20 mouse cellular contexts compared by ENCODE assay signal in genomic region chr4:75962916-75963315, GRCm38 (mm10).
DNase-seq lines count a peak whose midpoint lies in the region; ATAC-seq and TF ChIP-seq lines count a peak whose summit lies in the region.
"Had no signal": no experiment of that assay in that cellular context is flagged by ENCODE, and none has a peak within 500 bp of the region (broad histone marks: within the 10 kb centered on the region; RNA-seq: fewer than 3 reads in every experiment).

No protein-coding gene starts in this region.

- no peak overlapping the region for H3K4me3 ChIP-seq in lung, embryonic 14.5 days (ENCODE audit: low read depth, low read length)
- no peak overlapping the region for H3K4me3 ChIP-seq in lung, embryonic 16.5 days (ENCODE audit: low read length)
- H3K4me3 ChIP-seq in lung, adult 2 months (replicated peaks; ENCODE audit: extremely low read depth, low read depth, low read length): no peak overlapping the region
- no peak overlapping the region for H3K4me3 ChIP-seq in forebrain, embryonic 10.5 days
- H3K4me3 ChIP-seq: embryonic facial prominence, embryonic 10.5 days; embryonic facial prominence, embryonic 12.5 days; forebrain, embryonic 12.5 days had no signal

- H3K4me1 ChIP-seq in lung, embryonic 14.5 days (ENCODE audit: insufficient read depth): peaks cover 9% of the 10 kb centered on the region; the same call in 1 of the 2 replicates
- H3K4me1 ChIP-seq in lung, embryonic 16.5 days (replicated peaks; ENCODE audit: control insufficient read depth, insufficient read depth, low read length): peaks cover 2% of the 10 kb centered on the region
- H3K4me1 ChIP-seq in lung, adult 2 months (ENCODE audit: control insufficient read depth, insufficient read depth, low read length): peaks cover 2% of the 10 kb centered on the region; the same call in 1 of the 2 replicates
- H3K4me1 ChIP-seq in forebrain, embryonic 10.5 days: no peaks in the 10 kb centered on the region
- H3K4me1 ChIP-seq: embryonic facial prominence, embryonic 10.5 days; embryonic facial prominence, embryonic 12.5 days; forebrain, embryonic 12.5 days had no signal

- ATAC-seq in lung, embryonic 14.5 days (ENCODE audit: insufficient read depth): no peak; the same call in 1 of the 2 replicates
- ATAC-seq in lung, embryonic 16.5 days (ENCODE audit: low read depth): peak; percentile 57
- ATAC-seq: activated CD4-positive, CD25-positive, alpha-beta regulatory T cell, adult 4 months; forebrain, embryonic 14.5 days; forebrain, embryonic 16.5 days; Patski had no signal

- H3K27ac ChIP-seq in lung, embryonic 14.5 days (ENCODE audit: low read depth): no peak overlapping the region
- H3K27ac ChIP-seq in lung, embryonic 16.5 days (ENCODE audit: low read length): no peak overlapping the region
- no peak overlapping the region for H3K27ac ChIP-seq in forebrain, embryonic 10.5 days
- H3K27ac ChIP-seq: embryonic facial prominence, embryonic 10.5 days; embryonic facial prominence, embryonic 12.5 days; forebrain, embryonic 12.5 days had no signal

- DNase-seq in lung, embryonic 14.5 days: peak; percentile 58
- no peak for DNase-seq in lung, postnatal 4 days
- DNase-seq in lung, adult 2 months: no peak
- DNase-seq in forebrain, embryonic 10.5 days (ENCODE audit: extremely low spot score, low spot score): no peak
- DNase-seq: adrenal gland, adult 8-10 months; adrenal gland, postnatal 14 days; adrenal gland, postnatal 36 days; cerebellum, adult 11-12 months; cerebellum, adult 2 months; cerebellum, adult 9-10 months; cerebellum, postnatal 10 days; cerebellum, postnatal 25 days had no signal

- 55% methylated on average over 2 of the region's 2 CpGs for WGBS in lung, embryonic 14.5 days
- 49% methylated on average over 2 of the region's 2 CpGs for WGBS in lung, embryonic 16.5 days
- WGBS in lung, adult 2 months: 66% methylated on average over 2 of the region's 2 CpGs
- 90% methylated on average over 2 of the region's 2 CpGs for WGBS in forebrain, embryonic 10.5 days

- H3K9ac ChIP-seq in lung, embryonic 14.5 days: no peak overlapping the region
- H3K9ac ChIP-seq in lung, embryonic 16.5 days (ENCODE audit: low read length): no peak overlapping the region
- H3K9ac ChIP-seq: embryonic facial prominence, embryonic 12.5 days; forebrain, embryonic 12.5 days had no signal

- TF ChIP-seq POLR2A in lung, adult 2 months (IDR thresholded peaks at IDR 0.05; ENCODE audit: borderline replicate concordance, extremely low read depth, low read depth, low read length): no peak

- no peak overlapping the region for H3K4me2 ChIP-seq in lung, embryonic 14.5 days
- no peak overlapping the region for H3K4me2 ChIP-seq in lung, embryonic 16.5 days (ENCODE audit: low read depth, low read length)
- H3K4me2 ChIP-seq: embryonic facial prominence, embryonic 12.5 days; forebrain, embryonic 12.5 days had no signal

- TF ChIP-seq CTCF in lung, embryonic 14.5 days (IDR thresholded peaks at IDR 0.05; ENCODE audit: low read depth): no peak
- no peak for TF ChIP-seq CTCF in lung, adult 2 months (IDR thresholded peaks at IDR 0.05; ENCODE audit: insufficient read depth, low read length)

- no peaks in the 10 kb centered on the region for H3K9me3 ChIP-seq in lung, embryonic 14.5 days (ENCODE audit: low read depth, low read length)
- no peaks in the 10 kb centered on the region for H3K9me3 ChIP-seq in lung, embryonic 16.5 days (ENCODE audit: control insufficient read depth, low read length)
- H3K9me3 ChIP-seq in forebrain, embryonic 10.5 days: no peaks in the 10 kb centered on the region
- H3K9me3 ChIP-seq: embryonic facial prominence, embryonic 10.5 days; embryonic facial prominence, embryonic 12.5 days; forebrain, embryonic 12.5 days had no signal

- H3K36me3 ChIP-seq in lung, embryonic 14.5 days (ENCODE audit: insufficient read depth): no peaks in the 10 kb centered on the region
- H3K36me3 ChIP-seq in lung, embryonic 16.5 days (ENCODE audit: control insufficient read depth, insufficient read depth, low read length): no peaks in the 10 kb centered on the region
- no peaks in the 10 kb centered on the region for H3K36me3 ChIP-seq in forebrain, embryonic 10.5 days (replicated peaks)
- H3K36me3 ChIP-seq: embryonic facial prominence, embryonic 10.5 days; embryonic facial prominence, embryonic 12.5 days; forebrain, embryonic 12.5 days had no signal

- H3K27me3 ChIP-seq in lung, embryonic 14.5 days (ENCODE audit: insufficient read depth, low read length): no peaks in the 10 kb centered on the region
- H3K27me3 ChIP-seq in lung, embryonic 16.5 days (ENCODE audit: control insufficient read depth, insufficient read depth, low read depth, low read length): no peaks in the 10 kb centered on the region
- no peaks in the 10 kb centered on the region for H3K27me3 ChIP-seq in forebrain, embryonic 10.5 days (ENCODE audit: poor library complexity, severe bottlenecking)
- H3K27me3 ChIP-seq: embryonic facial prominence, embryonic 12.5 days; forebrain, embryonic 12.5 days; Patski had no signal
